Mouse (Mus musculus) limb, embryonic 14.5 days (tissue): ENCODE data around the gene Gm17482. TPM values are rescaled to one million over a fixed set of nuclear protein-coding genes. Genes with fewer than 3 reads are reported as not detected.
A peak's percentile ranks its signal among the peaks of the same experiment; 100 is the strongest.

Source experiments
- ATAC-seq: fragments of 200-750 bp; cut with Nextera tagmentation; 2 replicates; pipeline ENCODE4 v1.8.0; 2017; ENCODE audit warnings: low read depth, moderate number of reproducible peaks, moderate TSS enrichment; ENCODE audit not compliant: low FRiP score
- DNase-seq: peaks from one replicate; pipeline ENCODE4 v3.0.0-alpha.2; 2015; ENCODE audit warnings: low spot score
- H3K27ac ChIP-seq: fragments of 300-500 bp; sonication (generic); replicated peaks from 2 replicates; pipeline ENCODE4 v1.5.1; 2014; ENCODE audit warnings: low read depth, mild to moderate bottlenecking, low read length, moderate library complexity, mixed read lengths
- H3K27me3 ChIP-seq: fragments of 300-500 bp; sonication (generic); 2 replicates; pipeline ENCODE4 v1.6.1; 2014; ENCODE audit warnings: low read length, mixed read lengths; ENCODE audit not compliant: control insufficient read depth, insufficient read depth
- H3K36me3 ChIP-seq: fragments of 300-500 bp; sonication (generic); 2 replicates; pipeline ENCODE4 v1.6.1; 2014; ENCODE audit warnings: mild to moderate bottlenecking, low read length, moderate library complexity, mixed read lengths; ENCODE audit not compliant: control insufficient read depth, insufficient read depth
- H3K4me1 ChIP-seq: fragments of 300-500 bp; sonication (generic); 2 replicates; pipeline ENCODE4 v1.6.1; 2014; ENCODE audit warnings: antibody characterized with exemption, low read length, mixed read lengths; ENCODE audit not compliant: control insufficient read depth, insufficient read depth
- H3K4me2 ChIP-seq: fragments of 300-500 bp; sonication (generic); replicated peaks from 2 replicates; pipeline ENCODE4 v1.6.1; 2014; ENCODE audit warnings: low read depth, mild to moderate bottlenecking, low read length, moderate library complexity; ENCODE audit not compliant: severe bottlenecking
- H3K4me3 ChIP-seq: fragments of 300-500 bp; sonication (generic); replicated peaks from 2 replicates; pipeline ENCODE4 v1.5.1; 2014; ENCODE audit warnings: low read length
- H3K9ac ChIP-seq: fragments of 300-500 bp; sonication (generic); 2 replicates; pipeline ENCODE4 v1.6.1; 2014; ENCODE audit warnings: mild to moderate bottlenecking, low read depth, low read length, moderate library complexity; ENCODE audit not compliant: severe bottlenecking
- H3K9me3 ChIP-seq: fragments of 300-500 bp; sonication (generic); 2 replicates; pipeline ENCODE4 v1.6.1; 2016; ENCODE audit warnings: low read length; ENCODE audit not compliant: control insufficient read depth
- POLR2A ChIP-seq: fragments of 200-500 bp; IDR thresholded peaks from 2 replicates; pipeline ENCODE4 v1.8.0; 2012; ENCODE audit warnings: inconsistent platforms, mild to moderate bottlenecking, moderate library complexity, borderline replicate concordance; ENCODE audit not compliant: insufficient read depth, insufficient read length; ENCODE audit errors: extremely low read depth
- WGBS: fragments of 180-500 bp; shearing (Covaris S2); extraction: QIAGEN DNeasy Blood & Tissue Kit; methylation state at CpG from one replicate; pipeline ENCODE4 v1.1.7; 2014; 5-methylcytosine and 5-hydroxymethylcytosine counted together
- polyA plus RNA-seq, 2 experiments: library from polyadenylated mRNA; depleted of rRNA in 1 of 2; stranded (reverse) in 1 of 2; unstranded in 1 of 2; fragments of >200 nt; fragmentation: Nextera tagmentation in 1 of 2; extraction: Ambion mirVana in 1 of 2; gene quantifications; 2 replicates each; pipeline versions ENCODE4 v1.2.1 to v1.2.3; 2012 to 2014

Gene Gm17482
- polyA plus RNA-seq, 2 experiments: not detected

- H3K36me3 ChIP-seq: no peaks in the 10 kb centered on the region
- TF ChIP-seq POLR2A: no peak
- H3K4me3 ChIP-seq: peak within 1 kb of the TSS; percentile 21
- H3K27ac ChIP-seq: no peak within 1 kb of the TSS
- peak within 1 kb of the TSS; percentile 53 for H3K4me2 ChIP-seq
- ATAC-seq (no peak), DNase-seq (no peak)
- H3K4me1 ChIP-seq: peaks cover 7% of the 10 kb centered on the region
- H3K27me3 ChIP-seq: no peaks in the 10 kb centered on the region
- peak within 1 kb of the TSS; percentile 25; the same call in 1 of the 2 replicates for H3K9ac ChIP-seq
- H3K9me3 ChIP-seq: no peaks in the 10 kb centered on the region
- WGBS: 40% methylated on average over 7 of the region's 10 CpGs
Observed at GRCm38 (mm10) chr6:115252099-115252873, 25.1 kb downstream of the Gm17482 start, which contains the start of gene Timp4. Gene Timp4, minus strand, starts transcription at chr6:115252205.

- Histone ChIP-seq H3K4me3 (no peak overlapping the region), H3K27me3 (no peaks in the 10 kb centered on the region), H3K9ac (no peak overlapping the region), H3K4me2 (no peak overlapping the region), H3K27ac (no peak overlapping the region), H3K4me1 (peaks cover 7% of the 10 kb centered on the region), H3K36me3 (no peaks in the 10 kb centered on the region), H3K9me3 (no peaks in the 10 kb centered on the region)
- TF ChIP-seq POLR2A: no peak
- DNase-seq: no peak
- ATAC-seq: no peak
- WGBS: 83% methylated on average over 3 of the region's 3 CpGs
Observed at GRCm38 (mm10) chr6:115255171-115255570, 28.0 kb downstream of the Gm17482 start.

- Histone ChIP-seq H3K36me3 (no peaks in the 10 kb centered on the region), H3K9me3 (no peaks in the 10 kb centered on the region), H3K9ac (no peak overlapping the region), H3K27me3 (no peaks in the 10 kb centered on the region), H3K4me3 (no peak overlapping the region), H3K4me2 (no peak overlapping the region), H3K4me1 (no peaks in the 10 kb centered on the region), H3K27ac (no peak overlapping the region)
- DNase-seq (no peak), ATAC-seq (no peak)
- TF ChIP-seq POLR2A: no peak
- WGBS: 82% methylated on average over 3 of the region's 3 CpGs
Observed at GRCm38 (mm10) chr6:115260507-115260906, 33.4 kb downstream of the Gm17482 start.

- H3K4me2 ChIP-seq: no peak overlapping the region
- H3K27me3 ChIP-seq: no peaks in the 10 kb centered on the region
- no peaks in the 10 kb centered on the region for H3K9me3 ChIP-seq
- ATAC-seq (no peak), DNase-seq (no peak)
- WGBS: 76% methylated on average over 5 of the region's 5 CpGs
- no peak overlapping the region for H3K4me3 ChIP-seq
- H3K4me1 ChIP-seq: peaks cover 3% of the 10 kb centered on the region
- H3K36me3 ChIP-seq: no peaks in the 10 kb centered on the region
- TF ChIP-seq POLR2A: no peak
- no peak overlapping the region for H3K27ac ChIP-seq
- H3K9ac ChIP-seq: no peak overlapping the region
Observed at GRCm38 (mm10) chr6:115266791-115267190, 39.6 kb downstream of the Gm17482 start.

- peak; percentile 71 for DNase-seq
- no peaks in the 10 kb centered on the region for H3K27me3 ChIP-seq
- no peak overlapping the region for H3K4me2 ChIP-seq
- H3K36me3 ChIP-seq: no peaks in the 10 kb centered on the region
- H3K4me1 ChIP-seq: peaks cover 10% of the 10 kb centered on the region
- H3K9ac ChIP-seq: no peak overlapping the region
- TF ChIP-seq POLR2A: no peak
- 28% methylated on average over 2 of the region's 2 CpGs for whole genome bisulfite sequencing
- H3K27ac ChIP-seq: no peak overlapping the region
- H3K9me3 ChIP-seq: no peaks in the 10 kb centered on the region
- H3K4me3 ChIP-seq: no peak overlapping the region
- ATAC-seq: peak; percentile 58; the same call in 1 of the 2 replicates
Observed at GRCm38 (mm10) chr6:115267916-115268315, 40.8 kb downstream of the Gm17482 start.
